Mouse (Mus musculus): ENCODE measurements at regions not wholly inside any gene's neighbourhood (a gene's known extent, or its start where the extent isn't known, plus 50 kb on each side); places are given as distances from the start of the nearest gene placed in this dataset.
A peak's percentile ranks its signal among the peaks of the same experiment; 100 is the strongest.
"Not testable (repeated sequence)": the region's sequence is repeated elsewhere in the genome, so short reads cannot be mapped to it uniquely, and the experiment has no call there.

GRCm38 (mm10) chr4:4335216-4335615 is 257.9 kb upstream of the Sdr16c6 start:
- DNase-seq (ENCODE audit: low read depth), result no peak

DNA sequence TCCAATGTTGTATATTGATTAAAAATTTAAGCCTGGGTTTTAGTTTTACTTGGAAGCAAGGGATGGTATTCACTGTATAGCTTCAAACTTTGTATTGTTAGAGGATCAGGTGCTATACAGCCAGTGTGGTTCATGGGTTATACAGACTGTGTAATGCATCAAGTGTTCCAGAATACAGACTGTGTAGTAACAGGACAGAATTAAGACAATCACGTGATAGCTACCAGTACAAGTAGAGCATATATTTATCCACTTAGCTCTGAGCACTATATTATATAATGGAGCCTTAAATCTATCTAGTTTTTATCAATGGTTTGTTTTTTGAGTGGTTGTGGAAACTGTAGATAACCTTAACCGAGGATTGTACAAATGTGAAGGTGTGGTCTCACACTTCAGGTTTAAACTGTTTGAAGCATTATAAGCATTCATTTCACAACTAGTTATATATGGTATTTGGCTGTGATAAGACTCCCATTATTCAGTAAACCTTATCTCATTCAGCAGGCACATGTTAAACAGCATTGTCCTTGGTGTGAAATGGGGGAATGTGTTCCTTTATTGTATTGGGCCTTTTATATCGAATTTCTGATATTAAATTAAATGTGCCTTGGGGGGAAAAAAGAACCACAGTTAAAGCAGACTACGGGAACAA is 256.3 kb upstream of the Sdr16c6 start:
- no peak for DNase-seq (ENCODE audit: low read depth)

GRCm38 (mm10) chr4:4331105-4331504 is 253.8 kb upstream of the Sdr16c6 start:
- no peak for DNase-seq (ENCODE audit: low read depth)

DNA sequence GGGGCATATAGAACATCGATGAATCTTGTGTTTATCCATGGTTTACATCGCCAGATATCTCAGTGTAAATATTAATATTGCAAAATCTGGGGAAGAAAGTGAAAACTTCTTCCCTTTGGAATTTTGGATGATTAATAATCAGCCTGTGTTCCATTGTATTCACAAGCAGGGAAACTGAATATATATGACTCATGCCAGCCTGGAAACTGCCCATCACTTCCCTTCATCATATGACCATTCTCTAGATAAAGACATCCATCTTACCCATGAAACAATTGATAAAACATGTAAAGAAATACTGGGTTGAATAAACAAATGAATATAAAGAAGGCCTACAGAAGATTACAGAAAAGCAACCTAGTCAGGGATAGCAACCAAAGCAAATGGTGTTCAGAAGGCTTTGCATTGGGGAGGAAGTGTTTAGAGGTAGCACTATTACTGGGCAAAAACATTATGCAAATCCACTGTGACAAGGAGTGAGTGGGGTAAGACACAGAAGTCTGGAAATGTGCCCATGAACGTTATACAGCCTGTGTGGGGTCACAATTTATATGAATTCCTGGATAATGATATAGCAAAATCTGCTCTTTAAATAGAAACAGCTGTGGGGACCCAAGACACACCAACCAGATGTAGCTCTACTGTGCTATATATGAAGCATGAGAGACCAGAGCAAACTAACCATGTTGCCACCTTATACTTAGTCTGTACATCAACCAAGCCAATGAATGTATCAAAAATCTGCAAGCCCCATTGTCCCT is 238.5 kb upstream of the Sdr16c6 start:
- DNase-seq (ENCODE audit: low read depth), result no peak

- DNase-seq (ENCODE audit: low read depth), result no peak
Measured at GRCm38 (mm10) chr4:4311496-4311895, 234.2 kb upstream of the Sdr16c6 start.

GRCm38 (mm10) chr4:4306922-4307321 is 229.6 kb upstream of the Sdr16c6 start:
- no peak for DNase-seq (ENCODE audit: low read depth)

- DNase-seq (ENCODE audit: low read depth), result no peak
Measured at GRCm38 (mm10) chr4:4305740-4306249, 228.5 kb upstream of the Sdr16c6 start.

GRCm38 (mm10) chr4:4304666-4305065 is 227.3 kb upstream of the Sdr16c6 start:
- DNase-seq (ENCODE audit: low read depth), result no peak

DNA sequence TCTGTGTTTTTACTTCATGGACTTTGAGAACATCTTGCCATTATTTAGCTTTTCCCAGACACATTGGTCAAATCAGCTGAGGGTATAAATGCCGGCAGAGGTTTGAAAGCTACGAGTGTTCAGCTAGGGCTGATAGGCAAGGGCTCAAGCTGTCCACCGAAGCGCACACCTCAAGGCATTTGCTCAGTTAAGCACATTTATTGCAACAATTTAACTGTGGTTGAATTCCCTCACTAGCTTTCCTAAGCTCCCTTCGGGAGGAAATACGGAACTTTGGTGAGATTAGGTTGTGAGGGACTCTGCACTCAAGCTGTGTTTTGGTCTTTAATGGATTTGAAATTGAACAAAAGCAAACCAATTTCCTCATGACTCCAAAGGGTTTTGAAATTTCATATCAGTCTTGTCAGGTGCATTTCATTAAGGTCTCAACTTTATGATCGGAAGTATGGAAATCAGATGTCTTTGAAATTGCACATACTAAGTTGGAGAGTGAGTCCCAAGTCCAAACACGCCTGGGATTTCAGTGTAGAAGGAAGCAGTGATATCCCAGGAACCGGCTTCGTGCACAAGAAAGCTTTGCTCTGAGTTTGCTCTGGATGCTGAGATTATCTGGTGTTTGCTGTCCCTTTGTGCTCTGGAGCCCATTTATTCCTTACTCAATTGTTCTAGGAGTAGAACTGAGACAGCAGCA is 223.0 kb upstream of the Sdr16c6 start:
- no peak for DNase-seq (ENCODE audit: low read depth)

GRCm38 (mm10) chr4:4299631-4300030 is 222.3 kb upstream of the Sdr16c6 start:
- no peak for DNase-seq (ENCODE audit: low read depth)

- no peak for DNase-seq (ENCODE audit: low read depth)
Measured at GRCm38 (mm10) chr4:4249601-4250000, 172.3 kb upstream of the Sdr16c6 start.

- no peak for DNase-seq (ENCODE audit: low read depth)
Measured at GRCm38 (mm10) chr4:4247669-4248068, 170.3 kb upstream of the Sdr16c6 start.

DNA sequence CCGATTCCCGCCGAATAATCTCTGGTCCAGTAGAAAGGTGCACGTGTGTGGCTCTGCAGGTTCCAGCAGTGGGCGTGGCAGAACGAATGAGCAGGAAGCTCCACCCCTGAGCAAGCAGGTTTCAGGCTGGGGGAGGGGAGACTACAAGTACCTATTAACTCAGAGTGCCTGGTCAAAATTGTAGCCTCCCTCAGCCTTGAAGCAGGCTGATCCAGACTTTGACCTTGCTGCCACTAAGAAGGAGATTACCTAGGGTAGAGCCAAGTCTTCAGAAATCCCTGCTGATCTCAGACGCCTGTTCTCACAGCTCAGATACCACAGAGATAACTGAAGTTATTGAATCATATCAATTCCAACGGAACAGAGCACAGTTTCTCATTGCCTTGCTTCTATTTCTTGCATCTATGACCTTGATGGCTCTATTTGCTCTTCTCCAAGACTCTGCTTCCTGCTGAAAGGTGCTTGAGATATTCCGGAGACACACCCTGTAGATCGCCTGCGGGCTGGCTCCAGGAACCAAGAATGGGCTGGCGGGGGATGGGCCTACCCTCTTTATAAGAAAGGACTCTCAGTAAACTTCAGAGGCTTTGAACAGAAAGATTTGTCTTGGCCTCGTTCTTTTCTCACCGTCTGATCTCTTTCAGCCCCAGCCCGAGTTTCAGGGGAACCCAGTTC is 165.1 kb upstream of the Sdr16c6 start:
- not testable (repeated sequence) for DNase-seq (ENCODE audit: low read depth)

- no peak for DNase-seq (ENCODE audit: low read depth)
Measured at GRCm38 (mm10) chr4:4226209-4226608, 148.9 kb upstream of the Sdr16c6 start.

DNA sequence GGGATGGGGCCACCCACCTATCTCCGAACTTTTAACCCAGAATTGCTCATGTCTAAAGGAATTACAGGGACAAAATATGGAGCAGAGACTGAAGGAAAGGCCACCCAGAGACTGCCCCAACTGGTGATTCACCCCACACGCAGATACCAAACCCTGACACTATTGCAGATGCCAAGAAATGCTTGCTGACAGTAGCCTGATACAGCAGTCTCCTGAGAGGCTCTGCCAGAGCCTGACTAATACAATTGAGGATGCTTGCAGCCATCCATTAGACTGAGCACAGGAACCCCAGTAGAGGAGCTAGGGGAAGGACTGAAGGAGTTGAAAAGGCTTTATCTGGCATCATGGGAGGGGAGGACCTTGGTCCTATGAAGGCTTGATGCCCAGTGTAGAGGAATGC is 142.4 kb upstream of the Sdr16c6 start:
- DNase-seq (ENCODE audit: low read depth), result no peak

DNA sequence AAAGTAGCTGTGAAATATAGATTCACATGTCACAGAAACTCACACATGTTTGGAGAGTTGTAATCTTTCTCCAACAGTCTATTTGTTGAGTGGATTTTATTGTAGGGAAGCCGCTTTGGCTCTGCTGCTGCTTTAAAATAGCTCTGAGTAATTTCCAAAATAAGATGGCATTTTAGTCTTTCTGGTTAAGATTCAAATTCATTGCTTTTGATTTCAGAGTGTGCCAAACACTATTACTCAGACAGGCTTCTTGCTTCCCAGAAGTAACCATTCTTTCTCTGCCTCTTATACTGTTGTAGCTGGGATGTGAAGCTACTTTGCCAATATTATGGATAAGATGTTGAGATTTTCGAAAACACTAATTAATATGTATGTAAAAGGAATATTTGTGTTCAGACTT is 134.6 kb upstream of the Sdr16c6 start:
- DNase-seq (ENCODE audit: low read depth), result no peak

DNA sequence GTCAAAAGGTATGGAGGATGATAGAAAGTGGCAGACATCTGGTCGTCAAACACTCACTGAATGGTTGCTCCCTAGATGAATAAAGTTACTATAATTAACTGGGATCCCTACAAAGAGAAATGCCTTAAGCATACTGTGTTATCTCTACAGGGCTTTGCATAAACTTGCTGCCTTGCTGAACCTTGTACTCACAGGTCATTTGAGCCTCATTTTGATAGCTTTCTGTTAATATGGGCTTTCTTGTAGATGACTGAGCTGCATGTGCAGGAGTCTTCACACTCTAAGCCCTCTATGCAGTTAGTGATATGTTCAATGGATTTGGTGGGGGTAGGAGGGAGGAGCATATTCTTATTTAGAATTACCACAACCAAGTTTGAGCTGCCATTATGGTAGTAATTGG is 127.8 kb upstream of the Sdr16c6 start:
- DNase-seq (ENCODE audit: low read depth), result no peak

GRCm38 (mm10) chr4:4199309-4199708 is 122.0 kb upstream of the Sdr16c6 start:
- no peak for DNase-seq (ENCODE audit: low read depth)

DNA sequence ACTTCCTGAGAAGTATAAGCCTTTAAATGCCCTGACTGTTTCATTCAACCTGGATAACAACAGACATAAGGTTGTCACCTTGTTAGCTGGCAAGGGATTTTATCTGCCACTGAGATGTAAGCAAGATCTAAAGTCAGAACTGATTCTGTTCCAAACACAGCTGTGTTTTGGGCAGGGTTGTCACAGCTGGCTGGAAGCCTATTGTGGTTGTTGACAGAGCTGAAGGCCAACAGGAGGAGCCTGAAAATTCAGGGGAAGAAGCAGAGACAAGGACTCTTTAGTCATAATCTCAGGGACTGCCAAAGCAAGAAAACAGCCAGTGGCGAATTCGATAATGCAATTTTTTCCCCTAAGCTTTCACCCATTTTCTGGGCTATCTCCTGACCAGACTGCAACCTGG is 118.5 kb upstream of the Sdr16c6 start:
- DNase-seq (ENCODE audit: low read depth), result no peak

- peak; percentile 49 for DNase-seq (ENCODE audit: low read depth)
Measured at GRCm38 (mm10) chr4:4195250-4195649, 117.9 kb upstream of the Sdr16c6 start.

Measured in fibroblast of lung, adult 2 months (primary cell).